Mouse (Mus musculus): ENCODE measurements around the gene Pcnx2.

Pcnx2 gene

GRCm38 (mm10) chr8:125822065-125822464, 76.1 kb downstream of the Pcnx2 start:
- no peak for DNase-seq (ENCODE audit: low read depth, low spot score)

- DNase-seq (ENCODE audit: low read depth, low spot score), result no peak
These were observed 78.3 kb downstream of the Pcnx2 start for GRCm38 (mm10) chr8:125819797-125820196.

GRCm38 (mm10) chr8:125818796-125819195, 79.3 kb downstream of the Pcnx2 start:
- no peak for DNase-seq (ENCODE audit: low read depth, low spot score)

GRCm38 (mm10) chr8:125816742-125817141, 81.4 kb downstream of the Pcnx2 start:
- DNase-seq (ENCODE audit: low read depth, low spot score), result no peak

- no peak for DNase-seq (ENCODE audit: low read depth, low spot score)
These were observed 89.3 kb downstream of the Pcnx2 start for GRCm38 (mm10) chr8:125808826-125809225.

GRCm38 (mm10) chr8:125807905-125808310, 90.2 kb downstream of the Pcnx2 start:
- no peak for DNase-seq (ENCODE audit: low read depth, low spot score)

- no peak for DNase-seq (ENCODE audit: low read depth, low spot score)
These were observed 91.7 kb downstream of the Pcnx2 start for GRCm38 (mm10) chr8:125806459-125806858.

- no peak for DNase-seq (ENCODE audit: low read depth, low spot score)
These were observed 101.1 kb downstream of the Pcnx2 start for GRCm38 (mm10) chr8:125796970-125797369.

- DNase-seq (ENCODE audit: low read depth, low spot score), result no peak
These were observed 102.8 kb downstream of the Pcnx2 start for GRCm38 (mm10) chr8:125795341-125795740.

GRCm38 (mm10) chr8:125792816-125793455, 105.2 kb downstream of the Pcnx2 start:
- DNase-seq (ENCODE audit: low read depth, low spot score), result no peak

GRCm38 (mm10) chr8:125786886-125787285, 111.2 kb downstream of the Pcnx2 start:
- no peak for DNase-seq (ENCODE audit: low read depth, low spot score)

GRCm38 (mm10) chr8:125782161-125782560, 116.0 kb downstream of the Pcnx2 start:
- DNase-seq (ENCODE audit: low read depth, low spot score), result no peak

GRCm38 (mm10) chr8:125779656-125780055, 118.5 kb downstream of the Pcnx2 start:
- DNase-seq (ENCODE audit: low read depth, low spot score), result no peak

GRCm38 (mm10) chr8:125778919-125779318, 119.2 kb downstream of the Pcnx2 start:
- no peak for DNase-seq (ENCODE audit: low read depth, low spot score)

- DNase-seq (ENCODE audit: low read depth, low spot score), result no peak
These were observed 120.5 kb downstream of the Pcnx2 start for GRCm38 (mm10) chr8:125777478-125778164.

GRCm38 (mm10) chr8:125776800-125777199, 121.3 kb downstream of the Pcnx2 start:
- DNase-seq (ENCODE audit: low read depth, low spot score), result no peak

- DNase-seq (ENCODE audit: low read depth, low spot score), result no peak
These were observed 121.8 kb downstream of the Pcnx2 start for GRCm38 (mm10) chr8:125776314-125776713.

- DNase-seq (ENCODE audit: low read depth, low spot score), result no peak
These were observed 123.1 kb downstream of the Pcnx2 start for GRCm38 (mm10) chr8:125775031-125775430.

GRCm38 (mm10) chr8:125773281-125773803, 124.8 kb downstream of the Pcnx2 start:
- DNase-seq (ENCODE audit: low read depth, low spot score), result no peak

- no peak for DNase-seq (ENCODE audit: low read depth, low spot score)
These were observed 125.8 kb downstream of the Pcnx2 start for GRCm38 (mm10) chr8:125772300-125772699.

- no peak for DNase-seq (ENCODE audit: low read depth, low spot score)
These were observed 130.0 kb downstream of the Pcnx2 start for GRCm38 (mm10) chr8:125768079-125768478.

GRCm38 (mm10) chr8:125763066-125763786, 134.9 kb downstream of the Pcnx2 start:
- no peak for DNase-seq (ENCODE audit: low read depth, low spot score)

Data from retina, adult 2 months (tissue).